Mouse (Mus musculus) activated CD4-positive, CD25-positive, alpha-beta regulatory T cell, adult 4 months (primary cell): ENCODE data around the gene Adgrb3. TPM values are rescaled to one million over a fixed set of nuclear protein-coding genes. Genes with fewer than 3 reads are reported as not detected.
"Not testable (repeated sequence)": the region's sequence is repeated elsewhere in the genome, so short reads cannot be mapped to it uniquely, and the experiment has no call there.

Source experiments
- ATAC-seq: one replicate; pipeline ENCODE4 v1.8.0; 2017
- polyA plus RNA-seq, 2 experiments: library from polyadenylated mRNA; unstranded; fragments of 100-300 nt; shearing (Covaris generic); gene quantifications; one replicate each; pipeline ENCODE4 v1.2.1; 2017

The Adgrb3 gene
- polyA plus RNA-seq, 2 experiments from 2014 or later = 0.12 TPM; not detected in 1

DNA sequence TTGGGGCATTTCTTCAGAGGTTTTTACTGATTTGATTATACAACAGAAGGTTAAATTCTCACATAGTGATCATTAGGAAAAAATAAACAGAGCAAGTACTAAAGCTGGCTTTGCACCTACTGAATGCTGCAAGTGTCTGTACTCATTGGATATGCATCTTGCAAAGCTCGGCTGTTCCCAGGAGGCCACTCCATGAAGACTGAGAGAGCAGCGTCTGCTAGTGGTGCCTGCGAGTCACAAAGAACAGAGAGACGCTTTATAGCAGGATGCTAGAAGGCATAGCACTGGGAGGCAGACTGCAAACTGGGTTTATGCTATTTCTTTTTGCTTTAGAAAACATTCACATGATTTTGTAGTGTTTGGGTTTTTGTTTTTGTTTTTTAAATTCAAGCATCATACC lies 325.2 kb downstream of the Adgrb3 start:
- ATAC-seq = no peak

DNA sequence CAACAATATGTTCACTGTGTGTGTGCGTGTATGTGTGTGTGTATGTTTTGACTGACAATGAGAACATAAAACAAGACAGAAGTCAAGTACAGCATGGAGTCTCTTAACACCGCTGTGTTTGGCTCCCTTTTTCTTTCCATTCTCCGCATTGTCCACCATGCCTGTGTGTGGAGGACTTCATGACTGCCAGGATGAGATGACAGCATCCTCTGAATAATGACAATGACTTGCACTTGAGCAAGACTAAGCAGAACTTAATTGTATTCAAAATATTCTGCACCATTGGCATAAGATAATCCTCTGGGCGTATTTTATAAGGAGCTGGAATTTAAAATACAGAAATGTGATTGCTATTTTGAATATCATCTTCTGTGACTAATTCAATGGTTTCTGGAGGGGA lies 326.0 kb downstream of the Adgrb3 start:
- no peak for ATAC-seq

GRCm38 (mm10) chr1:25495202-25495914 lies 334.1 kb downstream of the Adgrb3 start:
- no peak for ATAC-seq

DNA sequence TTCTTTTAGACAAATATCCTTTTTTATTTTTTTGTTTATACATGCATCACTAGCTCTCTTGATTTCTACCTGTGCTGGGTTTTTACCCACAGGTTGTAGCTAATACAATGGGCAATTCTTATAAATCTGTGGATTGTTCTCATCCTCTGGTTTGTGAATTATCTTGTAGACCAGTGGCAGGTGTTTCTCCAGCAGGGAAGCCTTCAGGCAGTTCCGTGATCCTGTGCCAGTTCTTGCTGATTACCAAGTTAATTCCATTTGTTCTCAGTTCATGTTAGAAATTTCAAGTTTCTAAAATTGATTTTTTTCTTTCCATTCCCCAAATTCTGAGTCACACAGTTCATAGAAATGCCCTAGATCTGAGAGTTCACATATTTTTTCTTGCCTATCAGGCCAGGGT lies 338.0 kb downstream of the Adgrb3 start:
- ATAC-seq = no peak

DNA sequence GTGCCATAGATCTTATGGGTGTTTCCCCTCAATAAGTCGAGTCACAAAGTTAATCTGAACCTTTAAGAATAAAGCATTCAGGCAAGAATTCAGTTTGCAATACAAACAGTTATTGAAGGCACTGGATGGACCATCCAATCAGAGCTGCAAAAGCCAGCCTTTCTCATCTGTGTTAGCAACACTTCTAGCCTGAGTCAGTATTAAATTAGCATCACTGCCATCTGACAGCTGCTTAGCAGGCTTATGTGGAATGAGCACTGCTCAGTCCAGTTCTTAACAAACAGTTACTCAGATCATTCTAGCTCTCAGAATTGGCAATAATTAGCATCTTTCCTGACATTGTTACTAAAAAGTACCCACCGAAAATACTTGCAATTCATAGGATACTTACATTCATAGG lies 339.3 kb downstream of the Adgrb3 start:
- no peak for ATAC-seq

DNA sequence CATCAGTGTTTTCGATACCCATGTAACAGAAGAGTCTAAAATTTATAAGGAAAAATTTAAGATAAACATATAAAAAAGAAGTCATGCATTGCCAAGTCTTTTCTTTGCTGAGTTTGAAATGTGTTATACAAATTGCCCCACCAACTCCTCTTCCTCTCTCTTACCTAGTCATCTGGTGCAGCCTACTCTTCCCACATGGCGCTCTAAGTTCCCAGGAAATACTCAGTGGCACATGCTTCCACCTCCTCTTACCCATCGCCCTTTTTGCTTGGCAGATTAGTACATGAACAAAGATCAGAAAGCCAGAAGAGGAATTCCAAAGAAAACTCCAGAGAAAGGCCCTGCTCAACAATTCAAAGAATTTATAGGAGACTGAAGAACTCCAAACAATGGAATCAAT lies 353.8 kb downstream of the Adgrb3 start:
- ATAC-seq = no peak

DNA sequence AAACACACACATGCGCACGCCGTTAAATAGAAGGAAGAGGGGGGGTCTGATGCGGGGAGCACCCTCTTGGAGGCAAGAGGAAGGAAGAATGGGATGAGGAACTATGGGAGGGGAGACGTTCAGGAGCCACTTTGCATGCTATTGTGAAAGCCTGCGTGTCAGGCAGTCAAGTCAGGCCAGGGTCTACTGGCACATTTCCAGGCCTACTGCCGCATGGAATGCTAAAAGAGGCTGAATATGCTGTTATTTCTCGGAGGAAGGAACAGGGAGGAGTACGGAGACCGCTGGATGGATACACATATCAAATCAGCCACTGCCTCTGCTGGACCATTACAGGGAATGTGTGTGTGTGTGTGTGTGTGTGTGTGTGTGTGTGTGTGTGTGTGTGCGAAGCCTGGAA lies 355.0 kb downstream of the Adgrb3 start:
- ATAC-seq = no peak

DNA sequence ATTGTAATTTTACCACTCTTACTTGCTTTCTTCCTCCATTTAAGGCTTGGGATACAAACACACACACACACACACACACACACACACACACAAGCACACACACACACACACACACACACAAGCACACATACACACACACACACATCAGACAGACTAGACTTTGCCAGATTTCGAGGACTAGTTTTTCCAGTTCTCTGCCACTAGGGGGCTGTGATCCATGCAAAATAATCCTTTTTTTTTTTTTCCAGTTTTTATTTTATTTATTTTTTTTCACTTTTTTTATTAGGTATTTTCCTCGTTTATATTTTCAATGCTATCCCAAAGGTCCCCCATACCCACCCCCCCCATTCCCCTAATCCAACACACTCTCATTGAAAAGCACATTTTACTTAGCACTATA lies 357.9 kb downstream of the Adgrb3 start:
- ATAC-seq = not testable (repeated sequence)

- no peak for ATAC-seq
Observed at GRCm38 (mm10) chr1:25462612-25463011, 366.9 kb downstream of the Adgrb3 start.

- ATAC-seq = no peak
Observed at GRCm38 (mm10) chr1:25435506-25435905, 394.0 kb downstream of the Adgrb3 start.

DNA sequence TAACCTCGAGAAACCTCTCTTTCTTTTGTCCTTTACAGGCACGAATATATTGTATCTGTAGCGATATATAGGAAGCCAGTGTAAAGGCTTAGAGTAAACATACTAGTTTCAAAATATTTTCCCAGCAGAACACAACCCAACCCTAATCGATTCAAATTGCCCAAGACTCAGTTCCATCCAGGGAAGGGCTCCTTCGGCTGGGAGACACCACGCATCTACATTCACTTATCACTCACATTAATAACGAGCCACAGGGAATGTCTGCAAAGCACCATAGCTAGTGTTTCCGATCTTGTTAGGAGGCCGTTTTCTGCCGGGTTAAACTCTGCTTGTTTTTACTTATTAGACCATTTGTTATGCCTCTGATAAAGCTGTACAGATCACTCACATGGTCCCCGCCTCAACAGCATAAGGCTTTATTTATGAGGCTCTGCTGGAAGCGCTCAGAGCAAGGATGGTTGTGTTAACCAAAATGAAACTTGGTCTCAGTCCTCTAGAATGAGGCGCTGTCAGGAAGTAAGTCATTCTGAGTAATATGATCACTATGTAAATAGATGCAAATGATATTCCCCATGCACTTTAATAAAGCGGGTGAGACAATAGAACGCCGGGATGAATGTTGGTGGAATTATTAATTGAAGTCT lies 399.2 kb downstream of the Adgrb3 start:
- no peak for ATAC-seq

- ATAC-seq = no peak
Observed at GRCm38 (mm10) chr1:25420701-25421100, 408.8 kb downstream of the Adgrb3 start.

- ATAC-seq = no peak
Observed at GRCm38 (mm10) chr1:25419378-25419777, 410.1 kb downstream of the Adgrb3 start.

DNA sequence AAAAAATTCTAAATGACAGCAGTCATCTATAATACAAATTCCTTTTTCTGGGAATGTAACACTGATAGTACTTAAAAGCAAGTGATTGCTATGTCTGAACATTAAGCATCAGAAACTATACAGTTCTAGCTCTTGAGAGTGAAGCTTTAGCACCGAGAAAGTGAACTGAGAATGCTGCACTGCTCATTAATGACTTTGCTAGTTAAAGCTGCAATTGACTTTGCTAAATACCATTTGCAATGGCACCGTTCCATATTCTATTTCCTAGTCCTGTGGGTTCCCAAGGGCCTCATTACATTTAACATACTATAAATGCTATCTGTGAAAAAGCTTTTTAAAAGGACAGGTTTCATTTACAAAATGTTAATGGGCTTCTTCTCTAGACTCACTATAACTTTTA lies 414.4 kb downstream of the Adgrb3 start:
- no peak for ATAC-seq

DNA sequence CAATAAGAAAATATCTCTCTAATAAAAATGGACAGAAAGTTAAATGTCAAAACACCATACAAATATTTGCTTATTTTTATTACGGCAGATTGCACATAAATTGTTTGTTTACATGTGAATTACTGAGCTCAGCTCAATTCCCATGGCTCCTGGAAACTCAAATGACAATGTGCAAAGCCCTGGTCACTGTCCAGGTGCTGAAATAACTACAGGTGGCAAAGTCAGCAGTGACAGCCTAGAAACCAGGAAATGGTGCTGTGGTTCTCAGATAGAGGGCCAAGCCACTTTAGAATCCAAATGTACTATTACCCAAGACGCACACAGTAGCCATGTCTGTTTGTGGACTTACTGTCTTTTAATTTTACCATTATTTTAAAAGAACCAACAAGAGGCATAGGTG lies 465.3 kb downstream of the Adgrb3 start:
- ATAC-seq = no peak

- ATAC-seq = no peak
Observed at GRCm38 (mm10) chr1:25358554-25358953, 471.0 kb downstream of the Adgrb3 start.

DNA sequence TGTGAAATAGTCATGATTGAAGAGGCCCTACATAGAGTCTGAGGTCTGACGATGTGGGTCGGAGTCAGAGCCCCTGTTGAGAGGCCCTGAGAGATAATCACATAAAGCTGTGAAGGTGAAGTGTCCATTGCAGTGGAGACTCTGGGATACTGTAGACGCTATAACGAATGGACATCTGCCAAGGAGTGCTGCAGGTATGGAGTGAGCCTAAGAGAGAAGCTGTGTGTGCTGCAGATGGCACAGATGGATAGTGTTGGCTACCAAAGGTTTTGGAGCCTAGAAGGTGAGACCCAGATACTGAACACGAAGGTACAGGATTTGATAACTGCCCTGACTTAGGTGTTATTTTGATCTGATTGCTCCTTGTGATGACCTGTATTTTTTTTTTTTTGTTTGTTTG lies 474.0 kb downstream of the Adgrb3 start:
- no peak for ATAC-seq

GRCm38 (mm10) chr1:25344876-25345275 lies 484.6 kb downstream of the Adgrb3 start:
- ATAC-seq = no peak

- ATAC-seq = no peak
Observed at GRCm38 (mm10) chr1:25325406-25325805, 504.1 kb downstream of the Adgrb3 start.

GRCm38 (mm10) chr1:25317142-25317541 lies 512.4 kb downstream of the Adgrb3 start:
- ATAC-seq = no peak

DNA sequence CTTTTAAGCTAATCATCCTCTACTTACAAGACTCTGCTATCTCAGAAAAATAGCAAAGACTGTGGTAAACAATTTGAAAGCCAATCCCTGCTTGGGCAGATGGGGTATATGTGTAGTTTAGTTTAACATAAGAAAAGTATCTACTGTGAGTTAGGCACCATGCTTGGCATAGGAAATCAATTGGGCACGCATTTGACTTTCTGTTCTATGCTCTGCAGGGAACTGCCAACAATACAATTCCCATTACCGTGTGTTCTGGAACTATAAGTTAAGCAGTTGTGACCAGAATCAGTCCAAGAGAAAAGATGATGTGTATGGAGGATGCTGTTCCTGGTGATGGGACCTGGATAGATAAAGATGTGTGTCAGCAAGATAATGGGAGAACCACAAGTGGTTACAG lies 517.2 kb downstream of the Adgrb3 start:
- no peak for ATAC-seq

DNA sequence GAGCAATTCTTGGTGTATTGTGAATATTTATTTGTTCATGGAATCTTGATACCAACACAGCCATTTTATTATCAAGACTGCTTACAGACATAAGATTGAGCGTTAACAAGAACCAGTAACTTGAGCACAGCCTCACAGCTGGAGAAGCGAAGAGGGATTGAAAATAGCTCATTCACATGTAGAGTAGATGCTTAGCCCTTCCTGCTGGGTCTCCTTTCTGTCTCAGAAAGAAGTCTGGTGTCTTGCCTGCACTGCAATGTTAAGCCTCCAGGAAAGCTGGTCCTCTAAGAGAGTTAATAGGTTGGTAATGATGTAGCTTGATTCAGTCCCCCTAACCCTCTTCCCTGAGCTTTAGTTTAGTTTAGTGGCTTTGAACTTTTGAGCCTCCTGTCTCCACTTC lies 519.4 kb downstream of the Adgrb3 start:
- ATAC-seq = no peak

DNA sequence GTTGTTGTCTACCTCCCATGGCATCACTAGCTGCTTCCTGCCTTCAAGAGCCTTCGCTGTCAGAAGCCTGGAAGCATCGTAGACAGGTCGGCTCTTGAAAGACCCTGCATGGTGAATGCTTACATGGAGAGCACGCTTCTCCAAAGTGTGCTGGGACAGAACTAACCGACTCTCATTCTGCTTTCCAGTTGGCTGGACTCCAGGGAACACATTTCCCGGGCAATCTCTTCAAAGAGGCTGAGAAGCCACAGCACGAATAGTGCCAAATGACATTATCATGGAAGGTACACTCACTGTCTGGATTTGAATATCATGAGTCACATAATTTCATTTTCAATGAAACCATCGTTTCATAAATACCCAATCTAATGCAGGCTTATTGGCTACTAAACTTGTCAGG lies 548.0 kb downstream of the Adgrb3 start:
- no peak for ATAC-seq

GRCm38 (mm10) chr1:25250562-25250961 lies 578.9 kb downstream of the Adgrb3 start:
- ATAC-seq = no peak

DNA sequence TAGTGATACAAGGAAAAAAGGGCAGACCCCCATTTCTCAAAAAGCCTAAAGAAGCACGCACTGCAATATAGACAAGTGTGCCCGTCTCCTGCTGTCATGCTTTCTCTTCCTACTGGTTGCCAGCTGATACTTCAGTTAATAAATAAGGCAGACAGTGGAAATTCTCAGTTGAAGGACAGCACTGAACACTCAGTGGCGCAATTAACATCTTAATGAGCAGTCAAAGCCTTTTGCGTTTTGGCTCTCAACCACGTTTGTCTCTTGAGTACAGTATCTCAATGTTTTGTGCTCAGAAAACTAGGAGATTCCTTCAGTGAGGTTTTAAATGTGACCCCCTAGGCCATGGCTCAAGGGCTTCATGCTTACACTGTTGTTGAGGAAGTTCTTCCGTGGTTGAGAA lies 587.1 kb downstream of the Adgrb3 start:
- ATAC-seq = no peak
